Mouse (Mus musculus): ENCODE data around the gene Mybph. TPM values are rescaled to one million over a fixed set of nuclear protein-coding genes. Genes with fewer than 3 reads are reported as not detected.

The Mybph gene
- polyA plus RNA-seq, 1 experiment from 2014 or later: 1.0 TPM

- no peaks in the 10 kb centered on the region for H3K36me3 ChIP-seq (ENCODE audit: control insufficient read depth, insufficient read depth, low read length)
- H3K4me2 ChIP-seq: peak overlapping the region; percentile 82
- WGBS (ENCODE audit: insufficient replicate concordance): 33% methylated on average over 3 of the region's 3 CpGs
- no peaks in the 10 kb centered on the region for H3K9me3 ChIP-seq (replicated peaks; ENCODE audit: control insufficient read depth, low read length)
- peaks cover 44% of the 10 kb centered on the region for H3K4me1 ChIP-seq (ENCODE audit: control insufficient read depth, insufficient read depth, low read length)
- H3K27ac ChIP-seq (ENCODE audit: low read depth, low read length): no peak overlapping the region
- no peak for ATAC-seq (replicated peaks; ENCODE audit: insufficient number of reproducible peaks, low FRiP score, low TSS enrichment)
- H3K4me3 ChIP-seq (ENCODE audit: low read depth, low read length): no peak overlapping the region
- H3K27me3 ChIP-seq (ENCODE audit: control insufficient read depth, insufficient read depth, low read length): peaks cover 35% of the 10 kb centered on the region
- H3K9ac ChIP-seq (ENCODE audit: low read depth, low read length): no peak overlapping the region
These were observed 42.9 kb downstream of the Mybph start for GRCm38 (mm10) chr1:134236142-134236541.

DNA sequence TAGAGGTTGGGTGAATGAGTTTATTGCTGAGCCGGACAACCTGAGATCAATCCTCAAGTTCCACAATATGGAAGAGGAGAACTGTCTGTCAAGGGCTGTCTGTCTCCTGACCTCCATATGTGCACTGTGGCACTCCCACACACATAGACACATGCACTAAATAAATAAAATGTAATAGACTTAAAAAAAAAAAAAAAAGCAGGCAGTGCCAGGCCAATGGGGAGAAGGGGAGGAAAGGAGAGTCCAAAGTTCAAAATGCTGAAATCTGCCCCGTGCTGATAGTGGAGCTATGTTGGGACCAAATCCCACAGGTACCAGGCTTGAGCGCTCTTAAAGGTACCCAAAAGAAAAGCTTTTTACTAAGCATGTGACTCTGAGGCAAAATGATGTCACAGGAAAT is 44.2 kb downstream of the Mybph start:
- Histone ChIP-seq H3K4me3 (ENCODE audit: low read depth, low read length) (no peak overlapping the region), H3K9me3 (replicated peaks; ENCODE audit: control insufficient read depth, low read length) (no peaks in the 10 kb centered on the region), H3K36me3 (ENCODE audit: control insufficient read depth, insufficient read depth, low read length) (no peaks in the 10 kb centered on the region), H3K9ac (ENCODE audit: low read depth, low read length) (no peak overlapping the region), H3K4me1 (ENCODE audit: control insufficient read depth, insufficient read depth, low read length) (peaks cover 40% of the 10 kb centered on the region), H3K4me2 (no peak overlapping the region), H3K27me3 (ENCODE audit: control insufficient read depth, insufficient read depth, low read length) (peaks cover 35% of the 10 kb centered on the region), H3K27ac (ENCODE audit: low read depth, low read length) (no peak overlapping the region)
- 81% methylated on average over 3 of the region's 3 CpGs for WGBS (ENCODE audit: insufficient replicate concordance)
- no peak for ATAC-seq (replicated peaks; ENCODE audit: insufficient number of reproducible peaks, low FRiP score, low TSS enrichment)

DNA sequence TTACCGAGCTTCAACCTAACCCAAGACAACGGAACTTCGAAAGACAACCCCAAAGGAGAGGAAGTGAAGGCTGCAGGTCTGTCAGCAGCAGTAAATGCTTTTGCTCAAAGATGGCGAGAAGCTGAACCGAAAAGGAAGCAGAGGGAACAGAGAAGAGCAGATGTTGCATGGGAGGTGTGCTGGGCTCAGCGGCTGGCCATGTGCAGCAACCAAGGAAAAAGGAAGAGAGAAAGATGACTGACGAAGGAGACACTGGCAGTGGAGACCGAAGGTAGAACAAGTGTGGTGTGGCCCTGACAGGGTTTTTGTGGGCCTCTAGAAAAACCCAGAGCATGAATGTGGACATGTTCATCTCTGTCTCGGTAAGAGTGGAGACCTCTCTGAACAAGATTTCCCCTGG is 47.5 kb downstream of the Mybph start:
- Histone ChIP-seq H3K27ac (ENCODE audit: low read depth, low read length) (no peak overlapping the region), H3K9me3 (replicated peaks; ENCODE audit: control insufficient read depth, low read length) (no peaks in the 10 kb centered on the region), H3K36me3 (ENCODE audit: control insufficient read depth, insufficient read depth, low read length) (no peaks in the 10 kb centered on the region), H3K9ac (ENCODE audit: low read depth, low read length) (no peak overlapping the region), H3K4me3 (ENCODE audit: low read depth, low read length) (no peak overlapping the region), H3K27me3 (ENCODE audit: control insufficient read depth, insufficient read depth, low read length) (peaks cover 16% of the 10 kb centered on the region), H3K4me1 (ENCODE audit: control insufficient read depth, insufficient read depth, low read length) (peaks cover 27% of the 10 kb centered on the region), H3K4me2 (no peak overlapping the region)
- 78% methylated on average over 9 of the region's 9 CpGs for WGBS (ENCODE audit: insufficient replicate concordance)
- ATAC-seq (replicated peaks; ENCODE audit: insufficient number of reproducible peaks, low FRiP score, low TSS enrichment): no peak

- Histone ChIP-seq H3K4me3 (ENCODE audit: low read depth, low read length) (no peak overlapping the region), H3K27me3 (ENCODE audit: control insufficient read depth, insufficient read depth, low read length) (peaks cover 11% of the 10 kb centered on the region), H3K4me2 (no peak overlapping the region), H3K9me3 (replicated peaks; ENCODE audit: control insufficient read depth, low read length) (no peaks in the 10 kb centered on the region), H3K9ac (ENCODE audit: low read depth, low read length) (no peak overlapping the region), H3K36me3 (ENCODE audit: control insufficient read depth, insufficient read depth, low read length) (no peaks in the 10 kb centered on the region), H3K27ac (ENCODE audit: low read depth, low read length) (no peak overlapping the region), H3K4me1 (ENCODE audit: control insufficient read depth, insufficient read depth, low read length) (peaks cover 21% of the 10 kb centered on the region)
- no peak for ATAC-seq (replicated peaks; ENCODE audit: insufficient number of reproducible peaks, low FRiP score, low TSS enrichment)
- WGBS (ENCODE audit: insufficient replicate concordance): 65% methylated on average over 8 of the region's 8 CpGs
These were observed 48.0 kb downstream of the Mybph start for GRCm38 (mm10) chr1:134241298-134241697.

DNA sequence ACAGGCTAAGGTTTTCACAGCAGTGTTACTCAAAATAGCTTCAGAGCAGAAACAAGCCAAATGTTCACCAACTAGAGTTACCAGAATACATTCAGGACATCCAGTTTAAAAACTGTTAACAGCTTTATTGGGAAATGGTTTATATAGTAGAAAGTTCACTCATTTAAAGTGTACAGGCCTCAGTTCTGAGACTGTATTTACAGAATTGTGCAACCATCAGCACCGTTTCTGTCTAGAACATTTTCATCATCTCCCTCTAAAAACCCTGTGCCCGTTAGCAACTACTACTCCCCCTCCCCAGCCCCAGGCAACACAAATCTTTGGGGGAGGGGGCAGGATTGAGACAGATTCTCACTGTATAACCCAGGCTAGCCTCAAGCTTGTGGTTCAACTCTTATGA is 49.0 kb downstream of the Mybph start:
- Histone ChIP-seq H3K27ac (ENCODE audit: low read depth, low read length) (no peak overlapping the region), H3K4me2 (no peak overlapping the region), H3K4me1 (ENCODE audit: control insufficient read depth, insufficient read depth, low read length) (peaks cover 20% of the 10 kb centered on the region), H3K4me3 (ENCODE audit: low read depth, low read length) (no peak overlapping the region), H3K9me3 (replicated peaks; ENCODE audit: control insufficient read depth, low read length) (no peaks in the 10 kb centered on the region), H3K9ac (ENCODE audit: low read depth, low read length) (no peak overlapping the region), H3K27me3 (ENCODE audit: control insufficient read depth, insufficient read depth, low read length) (peaks cover 3% of the 10 kb centered on the region), H3K36me3 (ENCODE audit: control insufficient read depth, insufficient read depth, low read length) (no peaks in the 10 kb centered on the region)
- no peak for ATAC-seq (replicated peaks; ENCODE audit: insufficient number of reproducible peaks, low FRiP score, low TSS enrichment)
- WGBS (ENCODE audit: insufficient replicate concordance): 74% methylated on average over 2 of the region's 2 CpGs

GRCm38 (mm10) chr1:134243505-134243904 is 50.3 kb downstream of the Mybph start:
- Histone ChIP-seq H3K27me3 (ENCODE audit: control insufficient read depth, insufficient read depth, low read length) (peaks cover 3% of the 10 kb centered on the region), H3K9me3 (replicated peaks; ENCODE audit: control insufficient read depth, low read length) (no peaks in the 10 kb centered on the region), H3K4me2 (no peak overlapping the region), H3K27ac (ENCODE audit: low read depth, low read length) (no peak overlapping the region), H3K4me3 (ENCODE audit: low read depth, low read length) (no peak overlapping the region), H3K9ac (ENCODE audit: low read depth, low read length) (no peak overlapping the region), H3K4me1 (ENCODE audit: control insufficient read depth, insufficient read depth, low read length) (peaks cover 20% of the 10 kb centered on the region), H3K36me3 (ENCODE audit: control insufficient read depth, insufficient read depth, low read length) (no peaks in the 10 kb centered on the region)
- ATAC-seq (replicated peaks; ENCODE audit: insufficient number of reproducible peaks, low FRiP score, low TSS enrichment): no peak
- 73% methylated on average over 6 of the region's 6 CpGs for WGBS (ENCODE audit: insufficient replicate concordance)

GRCm38 (mm10) chr1:134243948-134244914 is 51.0 kb downstream of the Mybph start:
- H3K4me1 ChIP-seq (ENCODE audit: control insufficient read depth, insufficient read depth, low read length): peaks cover 18% of the 10 kb centered on the region
- ATAC-seq (replicated peaks; ENCODE audit: insufficient number of reproducible peaks, low FRiP score, low TSS enrichment): peak; percentile 79
- H3K4me2 ChIP-seq: peak overlapping the region; percentile 45
- no peak overlapping the region for H3K27ac ChIP-seq (ENCODE audit: low read depth, low read length)
- peaks cover 3% of the 10 kb centered on the region for H3K27me3 ChIP-seq (ENCODE audit: control insufficient read depth, insufficient read depth, low read length)
- WGBS (ENCODE audit: insufficient replicate concordance): 21% methylated on average over 35 of the region's 35 CpGs
- H3K9me3 ChIP-seq (replicated peaks; ENCODE audit: control insufficient read depth, low read length): no peaks in the 10 kb centered on the region
- H3K36me3 ChIP-seq (ENCODE audit: control insufficient read depth, insufficient read depth, low read length): no peaks in the 10 kb centered on the region
- H3K4me3 ChIP-seq (ENCODE audit: low read depth, low read length): no peak overlapping the region
- peak overlapping the region; percentile 54 for H3K9ac ChIP-seq (ENCODE audit: low read depth, low read length)

DNA sequence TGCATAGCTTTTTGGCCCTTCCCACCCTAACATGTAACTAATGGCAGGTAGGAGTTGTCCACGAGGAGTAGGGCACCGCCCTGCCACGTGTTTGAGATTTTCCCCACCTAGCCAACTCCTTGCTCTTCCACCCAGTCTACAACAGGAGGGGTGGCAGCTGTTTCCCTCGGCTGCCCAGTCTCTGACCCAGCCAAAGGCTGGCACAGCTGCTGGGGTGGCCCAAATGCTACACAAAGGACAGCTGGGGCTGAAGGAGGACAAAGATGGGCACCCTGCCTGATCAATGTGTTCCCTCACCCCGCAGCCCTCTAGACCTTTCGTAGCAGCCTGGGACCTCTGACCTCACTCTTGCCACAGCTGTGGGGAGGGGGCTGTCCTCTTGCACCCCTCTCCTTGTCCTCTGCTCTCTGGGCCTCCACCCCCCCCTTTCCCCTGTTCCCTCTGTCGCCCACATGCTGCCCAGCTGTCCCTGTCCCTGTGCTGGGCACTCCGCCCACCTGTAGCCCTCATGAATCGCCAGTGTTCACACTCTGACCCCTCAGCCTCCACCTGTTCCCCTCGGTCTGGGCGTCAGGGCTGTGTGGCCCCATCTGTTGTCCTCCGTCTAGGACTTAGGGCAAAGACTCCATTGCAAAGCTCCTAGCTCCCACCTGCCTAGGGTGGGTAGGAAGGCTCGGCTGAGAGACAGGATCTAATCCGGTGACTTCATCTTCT is 51.9 kb downstream of the Mybph start:
- ATAC-seq (replicated peaks; ENCODE audit: insufficient number of reproducible peaks, low FRiP score, low TSS enrichment): no peak
- Histone ChIP-seq H3K9me3 (replicated peaks; ENCODE audit: control insufficient read depth, low read length) (no peaks in the 10 kb centered on the region), H3K27ac (ENCODE audit: low read depth, low read length) (no peak overlapping the region), H3K4me3 (ENCODE audit: low read depth, low read length) (no peak overlapping the region), H3K27me3 (ENCODE audit: control insufficient read depth, insufficient read depth, low read length) (peaks cover 3% of the 10 kb centered on the region), H3K4me2 (no peak overlapping the region), H3K9ac (ENCODE audit: low read depth, low read length) (no peak overlapping the region), H3K36me3 (ENCODE audit: control insufficient read depth, insufficient read depth, low read length) (no peaks in the 10 kb centered on the region), H3K4me1 (ENCODE audit: control insufficient read depth, insufficient read depth, low read length) (peaks cover 12% of the 10 kb centered on the region)
- 79% methylated on average over 14 of the region's 14 CpGs for WGBS (ENCODE audit: insufficient replicate concordance)

Data from heart, embryonic 11.5 days (tissue).